Mouse (Mus musculus) monocyte, adult 5-6 weeks (primary cell): Measurements from ENCODE around the gene Inhbc. TPM values are rescaled to one million over a fixed set of nuclear protein-coding genes. Genes with fewer than 3 reads are reported as not detected.

Source experiments
- ATAC-seq: fragments of 153-309, 156-312 bp; replicated peaks from 2 replicates; pipeline ENCODE4 v1.8.0; 2017; ENCODE audit warnings: mild to moderate bottlenecking; ENCODE audit not compliant: low TSS enrichment, insufficient number of reproducible peaks, severe bottlenecking, poor library complexity, low FRiP score
- total RNA-seq: library from RNA; stranded (forward); fragments of 200-1000, 200-491, 200-594 nt; gene quantifications from 3 replicates; pipeline ENCODE4 v1.2.3, GENCODE M21; 2017

Gene Inhbc
- total RNA-seq, 1 experiment from 2014 or later: not detected

DNA sequence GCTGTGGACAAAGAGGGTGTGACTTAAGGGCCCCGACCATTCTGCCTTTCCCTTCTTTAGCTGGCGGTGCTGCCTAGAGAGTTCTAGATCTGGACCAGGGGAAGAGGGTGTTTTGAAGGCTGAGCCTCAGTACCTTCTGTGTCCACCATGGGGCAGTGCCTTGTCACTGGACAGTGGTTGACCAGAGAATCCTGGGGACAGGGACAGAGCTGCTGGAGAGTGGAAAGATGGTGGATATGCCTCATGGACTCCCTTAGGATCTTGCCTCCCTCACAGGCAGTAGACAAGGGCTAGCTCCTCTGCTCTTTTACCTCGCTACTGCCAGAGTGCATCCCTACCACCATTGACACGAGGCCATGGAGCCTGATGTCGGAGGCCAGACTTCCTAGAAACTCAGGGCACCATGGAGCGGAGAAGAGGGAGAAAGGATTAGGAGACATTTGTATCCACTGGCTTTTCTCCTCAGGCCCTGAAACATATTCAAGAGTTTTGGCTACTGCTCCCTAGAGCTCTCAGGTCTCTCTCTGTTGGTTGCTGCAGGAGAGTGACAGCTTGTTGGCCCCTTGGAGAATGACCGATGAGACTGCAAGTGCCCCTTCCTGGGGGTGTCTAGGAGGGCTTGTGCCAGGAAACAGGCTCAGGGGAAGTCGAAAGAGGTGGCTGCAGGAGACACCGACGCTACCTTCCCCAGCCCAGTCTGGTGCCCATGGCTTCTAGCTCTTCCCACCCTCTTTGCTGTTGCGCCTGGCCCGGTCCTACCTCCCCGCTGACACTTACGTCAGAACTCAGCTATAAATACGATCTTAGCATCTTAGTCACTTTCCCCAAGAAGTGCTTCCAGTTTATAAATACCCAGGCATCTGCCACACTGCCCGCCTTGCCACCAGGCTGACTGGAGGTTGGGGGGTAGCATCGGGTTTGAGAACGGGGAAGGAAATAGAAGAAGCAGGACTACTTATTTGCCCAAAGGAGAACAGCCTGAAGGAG is 16.0 kb downstream of the Inhbc start, which contains the start of gene Inhbe:
Gene Inhbe, minus strand, starts transcription at position 503 of the 987 bp plus-strand sequence.
- 0 out of 2 replicates have a peak, but pooled peaks have one; percentile 13 for ATAC-seq

DNA sequence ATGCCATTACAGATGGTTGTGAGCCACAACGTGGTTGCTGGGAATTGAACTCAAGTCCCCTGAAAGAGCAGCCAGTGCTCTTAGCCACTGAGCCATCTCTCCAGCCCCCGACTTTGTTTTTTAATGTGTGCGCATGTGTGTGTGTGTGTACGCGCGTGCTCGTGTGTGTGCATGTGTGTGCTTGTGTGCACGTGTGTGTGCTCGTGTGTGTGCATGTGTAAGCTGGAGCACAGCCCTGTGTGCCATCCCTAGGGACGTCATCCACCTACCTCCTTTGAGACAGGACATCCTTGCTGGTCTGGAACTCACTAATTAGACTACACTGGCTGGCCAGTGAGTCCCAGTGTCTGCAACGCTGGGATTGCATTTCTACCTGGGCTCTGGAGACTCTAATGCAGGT is 17.5 kb downstream of the Inhbc start:
- no peak for ATAC-seq

DNA sequence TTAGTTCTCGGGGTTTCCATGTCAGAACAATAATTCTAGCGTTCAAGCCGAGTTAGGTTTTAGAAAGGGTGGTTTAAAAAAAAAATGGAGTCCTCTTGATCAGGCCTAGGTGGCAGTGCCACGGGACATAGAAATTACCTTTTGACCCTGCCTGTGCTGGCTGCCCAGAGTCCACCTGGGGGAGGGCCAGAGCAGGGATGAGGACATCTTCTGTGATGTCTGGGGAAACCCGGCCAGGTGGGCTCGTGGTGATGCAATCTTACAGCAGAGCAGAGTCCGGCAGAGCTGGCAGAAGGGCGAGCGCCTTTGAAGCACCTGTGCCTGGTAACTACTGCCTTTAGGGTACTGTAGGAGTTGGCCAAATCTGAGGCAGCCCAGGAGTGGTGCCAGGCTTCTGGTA is 18.0 kb downstream of the Inhbc start:
- ATAC-seq: no peak

DNA sequence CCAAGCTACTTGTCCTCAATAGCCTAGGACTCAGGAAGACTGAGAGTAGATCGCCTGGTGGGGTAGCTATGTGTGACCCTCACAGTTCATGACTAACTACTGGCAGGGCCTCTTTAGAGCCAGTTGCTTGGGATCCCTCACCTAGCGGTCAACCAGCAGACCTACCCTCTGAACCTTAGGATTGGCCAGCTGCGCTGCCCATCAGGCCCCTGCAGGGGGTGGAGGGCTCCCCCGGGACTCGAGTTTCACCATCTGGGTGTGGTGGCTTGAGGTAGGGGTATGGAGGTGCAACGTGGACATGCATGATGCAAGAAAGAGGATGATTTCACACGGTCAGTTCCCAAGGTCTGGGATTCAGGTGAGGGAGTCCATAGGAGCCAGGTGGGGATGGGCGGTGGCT is 18.5 kb downstream of the Inhbc start:
- no peak for ATAC-seq

DNA sequence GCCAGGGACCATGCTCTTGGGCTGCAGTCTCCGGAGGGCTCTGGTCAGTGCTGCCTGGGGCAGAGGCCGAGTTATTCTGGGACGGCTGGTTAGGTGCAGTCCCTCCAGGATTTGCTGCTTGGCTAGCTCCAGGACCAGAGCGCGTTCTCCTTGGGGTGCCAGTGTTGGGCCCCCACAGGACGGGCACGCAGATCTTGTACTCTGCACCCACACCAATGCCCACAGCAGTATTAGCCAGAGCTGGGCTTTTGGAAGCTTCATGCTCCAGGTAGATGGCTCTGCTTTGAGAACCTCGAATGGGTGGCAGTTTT is 19.0 kb downstream of the Inhbc start:
- no peak for ATAC-seq

DNA sequence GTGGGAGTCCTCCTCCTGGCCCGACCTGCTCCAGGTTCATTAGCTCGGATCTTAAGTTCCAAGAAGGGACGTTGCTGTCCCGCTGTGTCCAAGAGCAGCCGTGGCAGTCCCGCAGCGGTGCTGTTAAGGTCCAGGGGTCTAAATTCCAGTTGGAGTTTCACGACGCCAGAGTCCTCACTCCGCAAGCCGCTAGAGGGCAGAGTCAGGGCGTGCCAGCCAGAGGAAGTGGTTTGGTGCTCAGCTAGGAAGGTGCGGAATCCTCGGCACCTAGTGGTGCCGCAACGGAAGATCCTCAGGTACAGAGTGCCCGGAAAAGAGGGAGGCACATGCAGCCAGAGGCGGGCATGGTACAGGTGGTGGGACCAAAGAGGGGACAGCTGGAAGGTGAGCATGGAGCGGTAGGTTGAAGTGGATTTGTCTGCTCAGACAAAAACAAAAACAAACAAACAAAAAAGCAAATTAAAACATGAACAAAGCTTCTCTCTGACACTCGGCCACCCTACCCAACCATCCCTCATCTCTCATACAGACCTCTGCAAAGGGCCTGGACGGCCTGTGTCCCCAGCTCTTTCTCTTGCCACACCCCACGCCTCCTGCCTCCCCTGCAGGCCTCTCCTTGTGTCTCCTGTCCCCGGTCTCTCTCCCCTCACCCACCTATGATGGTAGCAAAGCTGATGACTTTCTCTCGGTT is 19.5 kb downstream of the Inhbc start:
- peak; percentile 71 for ATAC-seq

DNA sequence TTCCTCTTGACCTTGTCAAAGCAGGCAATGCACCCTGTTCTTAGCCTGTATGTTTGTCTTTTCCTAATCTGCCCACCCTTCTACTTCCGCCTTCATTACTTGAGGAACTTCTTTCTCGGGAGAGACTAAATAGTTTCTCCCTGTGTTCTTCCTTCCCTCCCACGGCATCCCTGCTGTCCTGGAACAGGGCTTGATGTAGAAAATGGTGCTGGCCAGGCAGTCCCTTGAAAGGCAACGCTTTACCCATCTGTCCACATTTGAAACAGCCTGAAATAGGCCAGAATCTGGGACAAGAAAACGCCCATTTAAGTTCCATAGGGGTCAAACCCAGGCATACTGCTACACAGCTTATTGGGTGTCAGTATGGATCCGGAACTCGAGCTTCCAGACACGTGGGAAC is 20.4 kb downstream of the Inhbc start:
- ATAC-seq: no peak

DNA sequence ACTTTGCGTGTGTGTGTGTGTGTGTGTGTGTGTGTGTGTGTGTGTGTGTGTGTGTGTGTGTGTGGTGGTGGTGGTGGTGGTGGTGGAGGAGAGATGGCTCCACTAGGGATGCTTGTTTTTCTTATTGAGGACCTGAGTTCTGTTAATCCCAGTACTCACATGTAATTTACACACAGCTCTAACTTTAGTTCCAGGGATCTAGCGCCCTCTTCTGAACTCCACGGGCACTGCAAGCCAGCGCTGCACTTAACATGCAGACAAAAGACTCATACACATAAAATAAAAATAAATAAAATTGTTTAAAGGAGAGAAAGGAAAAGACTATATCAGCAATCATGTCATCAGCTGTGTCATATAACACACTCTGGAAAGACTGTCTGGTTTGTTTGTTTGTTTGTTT is 21.3 kb downstream of the Inhbc start:
- no peak for ATAC-seq

DNA sequence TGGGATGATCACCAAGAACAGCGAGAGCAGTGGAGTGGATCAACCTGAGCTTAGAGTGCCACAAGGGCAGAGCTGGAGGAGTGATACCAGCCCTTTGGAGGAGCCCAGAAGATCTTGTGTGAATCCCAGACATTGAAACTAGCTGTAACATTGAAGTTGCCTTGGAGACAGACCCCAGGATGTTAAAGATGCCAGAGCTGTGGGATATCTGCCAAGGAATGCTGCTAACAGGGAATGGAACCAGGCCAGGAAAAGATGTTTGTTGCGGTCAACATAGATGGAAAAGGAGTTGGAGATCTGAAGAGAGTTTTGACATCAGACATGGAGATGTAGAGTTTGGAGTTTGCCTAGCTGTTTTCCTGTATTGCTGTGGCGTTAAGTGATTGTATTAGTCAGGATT is 24.1 kb downstream of the Inhbc start:
- no peak for ATAC-seq

DNA sequence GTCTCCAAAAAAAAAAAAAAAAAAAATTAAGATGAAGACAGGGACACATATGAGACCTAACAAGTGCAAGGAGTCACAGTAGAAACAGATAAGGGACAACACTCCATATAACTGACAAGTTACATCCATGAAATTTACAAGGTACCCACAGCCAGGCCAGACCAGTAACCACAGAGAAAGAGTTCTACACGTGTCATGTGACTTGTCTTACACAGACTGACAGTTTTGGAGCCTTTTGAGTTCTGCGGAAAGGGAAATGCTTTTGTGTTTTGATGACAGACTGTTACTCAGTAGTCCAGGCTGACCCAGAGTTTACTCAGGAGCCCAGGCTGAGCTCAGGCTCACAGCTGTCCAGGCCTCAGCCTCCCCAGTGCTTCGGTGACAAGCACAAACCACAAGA is 27.2 kb downstream of the Inhbc start:
- ATAC-seq: no peak

DNA sequence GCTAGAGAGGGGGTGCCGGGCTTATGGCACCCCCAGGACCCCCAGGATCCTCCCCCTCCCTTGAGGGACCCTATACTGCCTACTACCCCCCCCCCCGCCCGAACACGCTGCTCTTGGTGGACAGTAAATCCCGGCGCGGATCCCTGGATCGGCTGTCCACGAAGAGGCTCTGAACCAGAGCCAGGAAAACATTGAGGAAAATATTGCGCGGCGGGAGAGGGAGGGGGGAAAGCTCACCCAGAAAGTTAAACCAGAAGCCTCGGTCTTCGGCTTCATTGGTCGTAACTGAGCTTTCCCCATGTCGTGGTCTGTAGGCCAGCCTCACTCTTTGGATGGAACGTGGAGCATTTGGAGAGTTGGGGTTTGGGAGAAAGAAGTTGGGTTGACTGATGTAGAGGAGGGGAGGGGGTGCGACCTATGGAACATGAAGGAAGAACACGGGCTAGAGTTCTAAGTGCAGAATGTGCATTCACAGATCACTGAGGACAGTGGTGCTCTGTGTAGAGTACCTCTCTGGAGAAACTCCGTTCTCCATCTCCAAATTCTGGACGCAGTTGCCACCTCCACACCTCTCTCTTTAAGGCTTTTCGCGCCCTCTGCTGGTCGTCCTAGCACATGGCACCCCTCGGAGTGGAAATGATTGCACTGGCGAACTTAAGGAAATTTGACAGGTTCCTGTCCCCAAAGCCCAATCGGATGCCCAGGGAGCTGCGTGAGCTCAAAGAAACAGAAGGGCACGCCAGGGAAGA is 28.2 kb downstream of the Inhbc start, which contains the start of gene Gli1:
Gene Gli1, minus strand, starts transcription at position 84 of the 749 bp plus-strand sequence.
- peak; percentile 66 for ATAC-seq

DNA sequence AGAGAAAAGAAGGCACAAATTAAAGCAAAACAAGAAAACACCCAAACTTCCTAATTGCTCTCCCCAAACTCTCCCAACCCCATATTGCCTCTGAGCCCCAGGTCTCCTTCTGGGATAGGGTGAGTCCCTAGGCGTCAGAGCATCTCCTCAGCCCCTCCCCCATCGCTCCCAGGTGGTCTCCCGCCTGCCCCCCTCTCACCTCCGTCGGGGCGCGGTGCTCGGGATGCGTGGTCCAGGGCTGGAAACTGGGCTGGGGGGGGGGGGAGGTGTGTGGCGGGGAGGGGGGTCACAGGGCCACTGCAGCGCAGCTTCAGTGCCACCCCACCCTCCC is 28.9 kb downstream of the Inhbc start:
- ATAC-seq: no peak

DNA sequence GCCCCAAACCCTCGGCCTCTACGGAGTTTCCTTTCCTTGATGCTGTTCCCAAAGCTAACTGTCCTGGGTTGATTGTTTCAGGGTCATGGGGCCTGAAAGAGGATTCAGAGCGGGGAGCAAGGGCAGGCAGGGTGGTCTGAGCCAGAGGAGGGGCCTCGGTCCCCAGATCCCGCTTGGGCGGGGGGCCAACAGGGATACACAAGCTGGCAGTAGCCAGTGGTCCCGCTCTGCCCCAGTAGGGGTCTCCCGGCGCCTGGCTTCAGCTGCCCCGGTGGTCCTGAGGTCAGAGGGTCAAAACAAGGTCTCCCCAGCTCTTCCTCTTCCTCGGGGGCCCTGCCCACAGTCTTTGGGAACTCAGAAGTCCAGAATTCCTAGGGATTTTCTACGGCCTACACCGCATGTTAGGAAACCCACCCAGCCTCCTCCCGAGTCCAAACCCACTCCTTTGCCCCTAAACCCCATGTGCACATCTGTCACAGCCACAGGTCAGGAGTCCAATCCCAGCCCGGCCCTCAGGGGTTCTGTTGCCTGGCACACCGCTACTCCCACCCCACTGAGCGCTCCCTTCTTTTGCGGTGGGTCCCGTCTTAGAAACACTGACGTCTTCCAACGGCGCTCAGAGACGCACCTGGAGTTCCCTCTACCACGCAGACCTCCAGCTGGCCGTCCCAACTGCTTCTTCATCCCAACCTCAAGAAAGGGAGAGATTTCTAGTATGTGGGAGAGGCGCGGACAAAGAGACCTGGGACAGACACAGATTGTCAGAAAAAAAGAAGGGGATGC is 29.5 kb downstream of the Inhbc start:
- no peak for ATAC-seq

DNA sequence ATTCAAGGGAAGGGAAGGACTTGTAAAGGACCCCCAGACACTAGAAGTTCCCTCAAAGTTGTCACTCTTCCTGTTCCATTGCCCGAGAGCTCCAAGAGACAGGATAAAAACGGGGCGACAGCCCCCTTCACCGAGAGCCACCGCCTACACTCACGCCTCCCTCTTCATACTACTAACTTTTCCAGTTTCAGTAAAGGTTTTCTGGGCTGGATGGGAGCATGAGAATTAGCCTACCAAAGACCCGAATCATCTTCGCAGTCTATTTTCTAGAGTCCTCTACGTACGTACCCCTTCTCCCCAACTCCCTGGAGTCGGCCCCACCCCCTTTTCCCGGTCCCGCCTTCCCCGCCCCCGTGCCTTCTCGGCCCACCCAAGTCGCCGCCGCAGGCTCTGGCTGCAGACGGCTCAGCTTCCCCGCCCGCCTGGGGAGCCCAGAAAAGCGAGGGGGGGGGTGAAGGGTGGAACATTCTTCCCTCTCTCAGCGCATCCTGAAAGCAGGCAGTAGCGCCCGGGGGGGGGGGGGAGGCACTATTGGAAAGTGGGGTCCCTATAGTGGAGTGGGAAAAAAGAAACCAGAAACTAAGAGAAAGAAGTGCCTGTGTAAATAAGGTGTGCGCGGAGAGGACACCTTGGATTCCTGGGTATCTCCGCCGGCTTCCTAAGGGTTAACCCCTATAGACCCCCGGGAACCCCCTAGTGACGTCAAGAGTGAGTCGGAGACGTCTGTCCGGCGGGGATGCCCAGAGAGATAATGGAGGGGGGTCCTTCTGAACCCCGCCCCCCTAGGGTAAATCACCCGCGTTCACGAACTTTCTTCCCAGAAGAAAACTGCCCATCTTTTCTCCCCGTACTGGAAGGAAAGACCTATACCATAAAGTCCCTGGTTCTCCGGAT is 30.3 kb downstream of the Inhbc start:
- no peak for ATAC-seq

DNA sequence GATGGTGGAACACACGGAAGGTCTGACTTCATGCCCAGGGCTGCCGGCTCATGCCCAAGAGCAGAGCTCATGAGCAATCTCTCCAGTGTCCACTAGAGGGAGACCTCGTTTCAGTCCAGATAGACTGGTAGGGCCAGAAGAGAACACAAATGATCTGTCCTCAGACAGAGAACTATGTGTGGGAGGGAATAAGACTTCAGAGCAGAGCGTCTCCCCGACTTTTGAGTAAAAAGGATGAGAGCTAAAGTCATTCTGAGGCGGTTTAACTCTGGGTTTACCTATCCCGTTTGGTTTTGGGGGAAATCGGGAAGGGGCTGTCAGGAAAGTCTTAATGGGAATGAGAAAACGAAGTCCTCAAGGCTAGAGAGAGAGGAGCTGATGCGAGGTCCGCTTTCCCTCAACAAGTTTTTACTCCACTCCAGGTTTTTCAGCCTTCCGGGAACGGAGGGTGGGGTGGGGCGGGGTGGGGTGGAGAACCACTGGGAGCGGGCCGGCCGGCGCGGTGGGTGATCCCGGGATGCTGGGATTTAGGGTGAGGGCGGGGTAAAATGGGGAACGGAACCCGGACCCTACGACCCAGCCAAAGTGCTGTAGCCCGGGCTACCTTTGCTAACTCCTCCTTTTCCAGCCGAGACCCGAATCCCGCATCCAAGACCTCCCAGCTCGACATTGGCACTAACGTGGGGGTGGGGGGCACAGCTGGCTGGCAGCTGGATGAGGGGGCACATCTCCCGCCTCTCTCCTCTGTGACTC is 31.1 kb downstream of the Inhbc start:
- ATAC-seq: peak; percentile 79

DNA sequence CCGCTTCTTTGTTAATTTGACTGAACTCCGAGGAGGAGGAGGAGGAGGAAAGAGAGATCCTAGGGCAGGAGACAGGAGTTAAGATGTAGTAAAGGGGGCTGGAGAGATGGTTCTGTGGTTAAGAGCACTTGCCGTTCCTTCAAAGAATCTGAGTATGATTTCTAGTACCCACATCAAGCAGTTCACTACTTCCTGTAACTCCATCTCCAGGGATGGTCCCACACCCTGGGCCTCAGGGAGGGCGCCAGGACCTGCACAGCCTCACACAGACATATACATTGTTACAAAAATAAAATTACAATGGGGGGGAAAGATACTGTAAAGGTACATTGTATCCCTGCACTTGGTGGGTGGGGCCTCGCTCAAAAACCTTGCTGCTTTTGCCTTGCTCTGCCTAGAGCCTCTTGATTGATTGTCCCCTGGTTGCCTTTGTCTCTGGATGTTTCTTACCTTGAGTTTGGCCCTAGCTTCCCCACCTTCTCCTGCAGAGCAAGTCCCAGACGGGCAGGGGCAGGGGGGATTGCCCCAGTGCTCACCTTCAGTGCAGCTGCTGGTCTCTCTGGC is 32.6 kb downstream of the Inhbc start:
- no peak for ATAC-seq

DNA sequence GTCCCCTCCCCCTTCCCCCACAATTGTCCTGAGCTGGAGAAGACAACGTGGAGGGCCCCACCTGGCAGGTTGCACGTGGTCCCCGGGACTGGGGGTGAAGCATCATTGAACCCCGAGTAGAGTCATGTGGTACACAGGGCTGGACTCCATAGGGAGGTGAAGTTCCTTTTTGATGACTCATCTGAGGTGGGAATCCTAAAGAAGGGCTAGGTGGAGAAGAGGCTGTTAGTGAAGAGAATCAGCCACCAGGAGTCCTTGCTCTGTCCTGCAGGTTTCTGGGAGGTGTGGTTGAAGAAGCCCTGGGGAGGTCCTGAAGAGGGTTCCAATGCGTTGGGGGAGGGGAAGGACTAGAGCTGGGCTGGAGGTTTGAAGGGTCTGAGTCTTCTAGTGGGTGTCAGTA is 33.3 kb downstream of the Inhbc start:
- ATAC-seq: no peak
